Mouse (Mus musculus) adrenal gland, postnatal 10 days (tissue): ENCODE results near the gene Plce1. TPM values are rescaled to one million over a fixed set of nuclear protein-coding genes. Genes with fewer than 3 reads are reported as not detected.
A peak's percentile ranks its signal among the peaks of the same experiment; 100 is the strongest.
"Not testable (repeated sequence)": the region's sequence is repeated elsewhere in the genome, so short reads cannot be mapped to it uniquely, and the experiment has no call there.

Experiments used
- DNase-seq: peaks from one replicate; pipeline ENCODE4 v3.0.0; 2021; ENCODE audit warnings: mixed read lengths
- total RNA-seq, 2 experiments: library from RNA; stranded (reverse); gene quantifications; 2 replicates each; pipeline ENCODE4 v1.2.3; 2021

Gene Plce1
- total RNA-seq, 2 experiments from 2014 or later: 8.8 to 11.0 TPM

DNA sequence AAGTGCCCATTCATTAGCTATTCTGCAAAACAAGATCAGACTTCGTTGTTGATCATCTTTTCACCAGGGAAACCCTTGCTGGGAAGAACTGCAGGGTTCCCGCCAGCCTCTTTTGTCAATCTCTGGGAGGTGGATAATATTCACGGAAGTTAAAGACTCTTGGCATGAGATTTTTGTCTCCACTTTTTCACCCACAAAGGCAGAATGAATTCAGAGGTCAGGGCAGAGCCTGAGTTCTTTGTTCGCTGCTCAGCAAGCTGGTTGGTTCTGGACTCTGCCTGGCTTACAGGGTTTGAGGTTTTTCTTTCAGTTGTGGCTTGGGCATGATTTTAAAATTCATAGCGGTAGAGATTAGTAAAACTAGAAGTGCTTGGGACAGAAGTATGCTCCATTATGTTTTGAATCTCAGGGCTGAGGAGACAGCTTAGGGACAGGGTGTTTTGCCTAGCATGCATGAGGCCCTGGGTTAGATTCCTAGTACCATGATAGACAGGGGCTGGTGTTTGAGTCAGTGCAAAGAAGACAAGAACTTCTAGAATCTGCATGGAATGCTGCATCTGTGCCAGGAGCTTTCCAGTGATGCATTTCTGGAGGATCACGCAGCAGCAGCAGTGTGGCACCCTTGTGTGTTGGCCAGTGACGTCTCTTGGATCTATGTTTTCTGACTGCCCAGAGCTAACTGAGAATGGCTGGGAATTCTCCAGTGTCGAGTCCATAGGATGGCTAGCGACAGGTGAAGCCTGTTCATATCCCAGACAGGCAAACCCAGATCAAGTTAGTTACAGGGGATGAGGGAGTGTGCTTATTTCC, 7.4 kb downstream of the Plce1 start:
- DNase-seq: no peak

DNA sequence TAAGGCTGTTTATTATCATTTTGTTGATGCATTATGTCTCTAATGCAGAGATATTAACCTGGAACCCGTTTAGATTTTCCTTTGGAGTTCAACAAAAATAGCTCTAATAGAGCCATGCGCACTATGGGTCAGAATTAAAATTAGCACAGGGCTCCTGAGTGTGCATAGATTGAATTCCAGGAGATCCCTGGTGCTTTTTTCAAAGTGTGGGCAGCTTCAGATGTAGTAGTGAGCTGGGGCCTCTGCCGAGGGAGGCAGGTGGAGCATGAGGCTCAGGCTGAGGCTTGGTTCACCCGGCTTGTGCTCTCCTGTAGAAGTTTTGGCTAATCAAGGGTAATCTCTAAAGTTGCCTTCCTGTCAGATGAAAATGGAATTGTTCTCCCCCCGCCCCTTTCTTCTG, 17.3 kb downstream of the Plce1 start:
- DNase-seq: no peak

- no peak for DNase-seq
Measured at GRCm38 (mm10) chr19:38504597-38504996, 23.7 kb downstream of the Plce1 start.

GRCm38 (mm10) chr19:38506131-38506530, 25.2 kb downstream of the Plce1 start:
- no peak for DNase-seq

DNA sequence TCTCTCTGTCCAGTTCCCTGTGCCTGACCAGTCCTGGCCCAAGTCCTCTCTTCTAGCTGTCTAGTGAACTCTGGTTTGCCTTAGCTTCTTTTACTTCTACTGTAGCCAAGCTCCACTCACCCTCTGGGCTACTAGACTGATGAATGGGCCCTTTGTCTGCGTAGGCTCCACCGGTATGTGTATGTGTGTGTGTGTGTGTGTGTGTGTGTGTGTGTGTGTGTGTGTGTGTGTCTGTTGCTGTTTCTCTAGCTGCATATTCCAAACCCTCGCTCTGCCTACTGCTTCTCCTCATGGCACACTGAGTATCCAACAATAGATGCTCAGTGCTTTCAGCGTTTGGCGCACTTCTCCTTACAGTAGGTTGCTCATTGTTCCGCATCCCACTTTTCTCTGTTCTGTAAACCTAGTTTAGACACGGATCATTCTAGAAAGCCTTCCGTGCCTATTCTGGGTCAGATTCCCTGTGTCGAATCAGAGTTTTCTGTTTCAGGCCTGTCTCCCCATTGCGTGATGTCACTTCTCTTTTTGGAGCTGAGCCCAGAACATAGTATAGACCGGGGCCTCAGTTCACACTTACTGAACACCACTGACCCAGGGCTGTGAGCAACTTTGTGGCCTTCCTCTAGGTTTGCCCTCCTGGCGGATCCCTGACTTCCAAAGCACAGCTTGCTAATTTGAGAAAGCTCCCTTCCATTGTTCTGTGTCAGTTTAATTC, 26.5 kb downstream of the Plce1 start:
- no peak for DNase-seq

DNA sequence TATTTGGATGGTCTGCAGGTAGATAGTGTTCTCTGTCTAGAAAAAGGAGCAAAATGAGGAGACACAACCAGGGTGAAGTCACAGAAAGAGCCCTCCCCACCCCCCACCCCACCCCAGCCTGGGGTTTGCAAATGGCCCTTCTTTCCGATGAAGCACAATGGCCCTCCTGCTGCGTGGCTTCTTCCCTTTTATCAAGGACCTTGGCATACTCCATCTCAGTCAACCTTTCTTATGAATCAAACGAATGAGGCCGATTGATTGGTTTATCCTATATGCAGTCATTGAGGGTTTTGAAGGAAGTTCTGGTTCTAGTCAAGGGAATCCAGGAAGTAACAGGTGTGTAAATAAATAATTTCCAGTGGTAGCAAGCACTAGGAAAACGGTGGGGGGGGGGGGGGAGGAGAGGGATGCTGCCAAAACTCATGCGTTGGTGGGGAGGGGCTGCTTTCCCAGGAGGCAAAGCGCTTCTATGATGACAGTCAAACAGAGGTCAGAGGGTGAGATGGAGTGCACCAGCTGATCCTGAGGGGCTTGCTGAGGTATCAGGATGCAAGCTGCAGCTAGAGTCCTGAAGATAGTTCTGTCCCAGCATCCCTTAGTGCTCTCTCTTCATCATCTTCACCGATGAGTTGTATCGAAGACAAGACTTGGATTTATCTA, 27.2 kb downstream of the Plce1 start:
- DNase-seq: no peak

- DNase-seq: peak; percentile 3
Measured at GRCm38 (mm10) chr19:38514417-38515184, 33.7 kb downstream of the Plce1 start.

- DNase-seq: no peak
Measured at GRCm38 (mm10) chr19:38526855-38527254, 45.9 kb downstream of the Plce1 start.

GRCm38 (mm10) chr19:38527475-38527874, 46.6 kb downstream of the Plce1 start:
- no peak for DNase-seq

DNA sequence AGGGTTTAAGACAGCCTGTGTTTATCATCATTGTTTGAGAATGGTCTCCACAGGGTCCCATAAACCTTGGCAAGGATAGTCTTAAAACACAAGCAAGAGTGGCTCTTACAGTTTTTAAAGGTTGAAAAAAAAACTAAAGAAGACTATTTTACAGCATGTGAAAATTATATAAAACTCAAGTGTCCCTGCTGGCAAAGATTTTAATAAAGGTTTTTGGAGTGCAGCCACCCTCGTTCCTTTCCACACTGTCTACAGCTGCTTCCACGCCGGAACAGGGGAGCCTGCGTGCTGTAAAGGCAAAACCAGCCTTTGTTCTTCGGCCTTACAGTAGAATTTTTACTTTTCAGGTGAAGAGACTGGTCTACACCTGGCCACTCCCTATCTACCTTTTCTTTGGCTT, 52.3 kb downstream of the Plce1 start:
- no peak for DNase-seq

DNA sequence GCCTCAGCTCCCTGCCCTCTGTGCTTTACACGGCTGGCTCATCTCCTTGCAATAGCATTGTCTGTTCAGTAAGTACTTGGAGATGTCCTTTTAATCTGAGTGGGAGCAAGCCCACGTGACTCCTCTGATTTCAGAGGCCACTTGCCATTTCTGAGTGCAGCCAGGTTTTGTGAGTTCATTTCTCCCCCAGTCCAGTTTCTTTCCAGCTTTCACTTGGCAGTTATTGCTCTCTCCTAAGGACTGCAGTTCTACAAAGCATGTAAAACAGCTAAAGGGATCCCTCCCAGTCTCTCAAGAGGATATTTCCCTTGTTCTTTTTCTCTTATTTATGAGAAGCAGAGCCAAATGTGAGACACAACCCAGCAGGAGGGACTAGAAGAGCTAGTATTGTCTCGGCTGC, 58.4 kb downstream of the Plce1 start:
- no peak for DNase-seq

GRCm38 (mm10) chr19:38540549-38540948, 59.6 kb downstream of the Plce1 start:
- DNase-seq: no peak

DNA sequence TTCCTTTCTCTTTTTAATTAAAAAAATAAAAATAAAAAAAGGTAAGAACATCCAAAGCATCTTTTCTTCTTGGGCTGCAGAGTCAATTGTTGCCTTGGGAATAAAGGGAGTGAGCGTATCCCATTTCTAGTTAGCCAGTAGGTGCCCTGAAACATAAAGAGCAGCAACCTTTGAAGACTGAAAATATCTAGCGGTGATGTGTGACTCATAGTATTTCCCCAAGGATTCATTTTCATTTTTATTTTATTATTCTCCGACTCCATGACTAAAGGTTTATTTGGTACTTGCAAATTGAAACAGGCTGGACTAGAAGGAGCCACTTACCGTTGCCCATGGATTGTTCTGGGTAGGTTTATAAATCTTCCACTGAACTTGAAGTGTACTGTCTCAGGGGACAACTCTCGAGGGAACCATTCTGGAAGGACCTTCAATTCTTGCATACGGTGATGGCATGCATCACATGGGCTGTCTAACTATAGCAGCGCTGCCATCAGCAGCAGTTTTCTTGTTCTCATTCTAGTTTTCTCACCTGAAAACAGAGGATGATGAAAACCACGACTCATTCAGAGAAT, 68.7 kb downstream of the Plce1 start:
- peak; percentile 12 for DNase-seq

GRCm38 (mm10) chr19:38553551-38553950, 72.6 kb downstream of the Plce1 start:
- no peak for DNase-seq

DNA sequence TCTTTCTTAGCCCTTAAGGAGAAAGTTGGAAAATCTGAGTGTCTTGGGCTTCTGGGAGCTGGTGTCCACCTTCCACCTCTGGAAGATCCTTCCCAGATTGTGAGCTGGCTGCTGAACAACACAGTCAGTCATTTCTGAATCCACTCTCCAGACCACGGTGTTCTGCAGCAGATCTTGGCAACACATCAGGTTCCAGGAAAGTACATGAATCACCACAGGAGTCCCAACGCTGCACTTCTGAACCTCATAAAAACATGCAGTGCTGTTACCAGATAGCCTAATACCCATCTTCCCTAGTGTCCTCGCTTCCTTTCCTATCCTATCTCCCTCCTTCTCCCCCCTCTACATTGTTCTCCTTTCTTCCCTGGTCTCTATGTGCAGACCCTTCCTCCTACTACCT, 74.5 kb downstream of the Plce1 start:
- peak; percentile 7 for DNase-seq

- peak; percentile 50 for DNase-seq
Measured at GRCm38 (mm10) chr19:38558816-38559215, 77.9 kb downstream of the Plce1 start.

GRCm38 (mm10) chr19:38561887-38562286, 81.0 kb downstream of the Plce1 start:
- not testable (repeated sequence) for DNase-seq

DNA sequence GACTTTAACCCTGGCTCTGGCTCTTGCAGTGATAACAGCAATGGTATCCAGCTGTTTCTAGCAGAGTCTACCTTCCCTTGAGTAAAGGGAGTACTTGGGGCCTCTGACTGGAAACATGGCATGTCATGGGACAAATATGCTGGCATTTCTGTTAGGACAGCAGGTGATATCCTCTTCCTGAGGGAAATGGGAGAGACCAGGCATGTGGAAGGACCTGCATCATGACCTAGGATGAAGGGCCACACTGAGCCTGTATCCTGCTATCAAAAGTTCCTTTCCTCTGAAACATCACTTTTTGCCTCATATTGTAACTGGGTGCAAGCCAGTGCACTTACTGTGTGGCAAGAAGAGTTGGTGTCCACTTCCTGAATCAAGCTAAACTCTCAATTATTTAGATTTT, 85.2 kb downstream of the Plce1 start:
- DNase-seq: no peak

GRCm38 (mm10) chr19:38566752-38567151, 85.8 kb downstream of the Plce1 start:
- DNase-seq: no peak

- DNase-seq: peak; percentile 28
Measured at GRCm38 (mm10) chr19:38567331-38567730, 86.4 kb downstream of the Plce1 start.

DNA sequence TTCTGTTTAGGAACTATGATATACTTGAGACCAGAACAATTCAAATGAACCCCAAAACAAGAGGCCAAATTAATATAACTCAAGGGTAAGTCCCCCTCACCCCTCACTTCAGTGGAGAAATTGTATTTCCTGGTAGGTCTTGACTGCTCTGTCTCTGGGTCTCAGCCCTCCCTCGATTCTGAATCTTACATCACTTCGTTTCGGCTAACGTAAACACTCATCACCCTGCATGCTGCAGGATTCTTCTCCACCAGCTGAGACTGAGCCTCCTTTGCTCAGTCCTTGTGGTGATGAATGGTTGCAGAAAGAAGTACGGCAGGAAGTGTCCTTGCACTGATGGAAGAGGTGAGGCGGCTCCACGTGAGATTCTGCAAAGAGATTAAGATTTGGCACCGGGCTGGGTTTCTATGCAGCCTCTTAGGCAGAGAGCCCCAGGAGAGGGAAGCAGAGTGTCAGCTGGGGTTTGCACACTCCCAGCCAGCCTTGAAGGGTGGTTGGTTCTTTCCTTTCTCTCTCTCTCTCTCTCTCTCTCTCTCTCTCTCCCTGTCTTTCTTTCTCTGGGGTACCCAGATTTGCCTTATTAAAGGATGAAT, 97.7 kb downstream of the Plce1 start:
- peak; percentile 30 for DNase-seq

DNA sequence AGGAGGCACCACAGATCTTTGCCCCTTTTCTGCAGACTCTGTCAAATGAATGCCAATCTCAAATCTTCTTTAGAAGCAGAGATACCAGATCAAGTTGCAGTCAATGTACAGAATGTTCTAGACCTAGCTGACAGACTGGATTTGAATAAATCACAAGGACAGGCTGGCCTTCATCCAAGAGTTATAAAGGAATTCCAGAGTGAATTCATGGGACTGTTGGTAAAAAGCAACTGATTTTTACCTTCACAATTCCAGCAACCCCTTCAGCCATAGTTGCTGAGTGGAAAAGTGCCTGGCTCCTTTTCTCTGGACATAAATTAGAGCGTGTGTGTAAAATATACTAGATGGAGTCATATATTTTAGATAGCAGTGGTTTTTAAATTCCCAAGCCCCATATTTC, 102.0 kb downstream of the Plce1 start:
- DNase-seq: no peak
